In genomic region chr2:156145486-156146130, GRCm38 (mm10) we compare ENCODE assay signal across 10 mouse cellular contexts. TPM values are rescaled to one million over a fixed set of nuclear protein-coding genes. Genes with fewer than 3 reads are reported as not detected.
DNase-seq lines count a peak whose midpoint lies in the region; ATAC-seq and TF ChIP-seq lines count a peak whose summit lies in the region.
"Had no signal": no experiment of that assay in that cellular context is flagged by ENCODE, and none has a peak within 500 bp of the region (broad histone marks: within the 10 kb centered on the region; RNA-seq: fewer than 3 reads in every experiment).

No protein-coding gene starts in this region.

- peak overlapping the region; percentile 75 for H3K4me2 ChIP-seq in kidney, embryonic 14.5 days (replicated peaks; ENCODE audit: low read depth, low read length)
- peak overlapping the region; percentile 64 for H3K4me2 ChIP-seq in hindbrain, embryonic 12.5 days (replicated peaks)
- H3K4me2 ChIP-seq in midbrain, embryonic 13.5 days (replicated peaks), result peak overlapping the region; percentile 76

- peaks cover 43% of the 10 kb centered on the region for H3K36me3 ChIP-seq in kidney, embryonic 14.5 days (ENCODE audit: control insufficient read depth, insufficient read depth, low read length)
- H3K36me3 ChIP-seq in kidney, adult 2 months (ENCODE audit: control insufficient read depth, insufficient read depth, low read length), result peaks cover 16% of the 10 kb centered on the region
- peaks cover 57% of the 10 kb centered on the region for H3K36me3 ChIP-seq in embryonic facial prominence, embryonic 10.5 days (replicated peaks)
- peaks cover 36% of the 10 kb centered on the region for H3K36me3 ChIP-seq in hindbrain, embryonic 12.5 days
- H3K36me3 ChIP-seq in midbrain, embryonic 13.5 days, result peaks cover 36% of the 10 kb centered on the region

- peak overlapping the region; percentile 87 for H3K4me3 ChIP-seq in kidney, embryonic 14.5 days (ENCODE audit: low read length)
- no peak overlapping the region for H3K4me3 ChIP-seq in kidney, adult 2 months (ENCODE audit: insufficient read depth, low read depth, low read length)
- H3K4me3 ChIP-seq in embryonic facial prominence, embryonic 10.5 days, result peak overlapping the region; percentile 81; the same call in 1 of the 2 replicates
- 0 out of 2 replicates have a peak overlapping the region, but pooled peaks have one; percentile 83 for H3K4me3 ChIP-seq in hindbrain, embryonic 12.5 days
- H3K4me3 ChIP-seq in midbrain, embryonic 13.5 days (replicated peaks), result peak overlapping the region; percentile 85; the same call in 1 of the 2 replicates

- ATAC-seq in kidney, embryonic 14.5 days (ENCODE audit: low FRiP score, low TSS enrichment), result no peak
- ATAC-seq in hindbrain, embryonic 12.5 days (ENCODE audit: low FRiP score), result no peak
- ATAC-seq in midbrain, embryonic 13.5 days, result no peak

- TF ChIP-seq POLR2A in kidney, adult 2 months (IDR thresholded peaks at IDR 0.05; ENCODE audit: low read depth, low read length), result no peak

- H3K27ac ChIP-seq in kidney, embryonic 14.5 days (ENCODE audit: low read depth, low read length), result no peak overlapping the region
- H3K27ac ChIP-seq in kidney, adult 2 months (ENCODE audit: insufficient read depth, low read depth, low read length), result no peak overlapping the region
- H3K27ac ChIP-seq in embryonic facial prominence, embryonic 10.5 days (replicated peaks), result no peak overlapping the region
- H3K27ac ChIP-seq in hindbrain, embryonic 12.5 days, result no peak overlapping the region
- no peak overlapping the region for H3K27ac ChIP-seq in midbrain, embryonic 13.5 days

- H3K9ac ChIP-seq in kidney, embryonic 14.5 days (ENCODE audit: low read depth, low read length), result no peak overlapping the region
- no peak overlapping the region for H3K9ac ChIP-seq in hindbrain, embryonic 12.5 days
- no peak overlapping the region; the same call in 1 of the 2 replicates for H3K9ac ChIP-seq in midbrain, embryonic 13.5 days (replicated peaks)

- DNase-seq in kidney, adult 2 months, result no peak
- DNase-seq in embryonic facial prominence, embryonic 10.5 days (ENCODE audit: low spot score), result no peak
- no peak for DNase-seq in layer of hippocampus, postnatal 36 days
- no peak for DNase-seq in ovary, postnatal 10 days (ENCODE audit: low spot score)
- DNase-seq: cerebellum, adult 18-20 months; gastrocnemius, postnatal 25 days; thymus, postnatal 36 days had no signal

- WGBS in kidney, embryonic 14.5 days, result 58% methylated on average over 11 of the region's 11 CpGs
- 42% methylated on average over 11 of the region's 11 CpGs for WGBS in kidney, adult 2 months
- WGBS in embryonic facial prominence, embryonic 10.5 days, result 67% methylated on average over 11 of the region's 11 CpGs
- WGBS in hindbrain, embryonic 12.5 days, result 70% methylated on average over 11 of the region's 11 CpGs
- WGBS in midbrain, embryonic 13.5 days, result 63% methylated on average over 11 of the region's 11 CpGs

- H3K27me3 ChIP-seq in kidney, embryonic 14.5 days (ENCODE audit: control insufficient read depth, insufficient read depth, low read length), result no peaks in the 10 kb centered on the region
- no peaks in the 10 kb centered on the region for H3K27me3 ChIP-seq in kidney, adult 2 months (replicated peaks; ENCODE audit: control insufficient read depth, insufficient read depth, low read length)
- no peaks in the 10 kb centered on the region for H3K27me3 ChIP-seq in embryonic facial prominence, embryonic 10.5 days (replicated peaks; ENCODE audit: low read depth, poor library complexity, severe bottlenecking)
- H3K27me3 ChIP-seq in hindbrain, embryonic 12.5 days, result no peaks in the 10 kb centered on the region
- no peaks in the 10 kb centered on the region for H3K27me3 ChIP-seq in midbrain, embryonic 13.5 days

- no peak for TF ChIP-seq CTCF in kidney, adult 2 months (conservative IDR thresholded peaks at IDR 0.05; ENCODE audit: insufficient read depth, insufficient read length, low read depth, low read length)

- no peaks in the 10 kb centered on the region for H3K9me3 ChIP-seq in kidney, embryonic 14.5 days (ENCODE audit: control insufficient read depth, low read length)
- no peaks in the 10 kb centered on the region for H3K9me3 ChIP-seq in embryonic facial prominence, embryonic 10.5 days
- H3K9me3 ChIP-seq in hindbrain, embryonic 12.5 days (replicated peaks), result no peaks in the 10 kb centered on the region
- H3K9me3 ChIP-seq in midbrain, embryonic 13.5 days, result no peaks in the 10 kb centered on the region

- peaks cover 15% of the 10 kb centered on the region for H3K4me1 ChIP-seq in kidney, embryonic 14.5 days (ENCODE audit: control insufficient read depth, insufficient read depth, low read length)
- peaks cover 4% of the 10 kb centered on the region; the same call in 1 of the 2 replicates for H3K4me1 ChIP-seq in kidney, adult 2 months (ENCODE audit: control insufficient read depth, insufficient read depth, low read length)
- peaks cover 21% of the 10 kb centered on the region for H3K4me1 ChIP-seq in embryonic facial prominence, embryonic 10.5 days
- peaks cover 12% of the 10 kb centered on the region for H3K4me1 ChIP-seq in hindbrain, embryonic 12.5 days
- peaks cover 19% of the 10 kb centered on the region for H3K4me1 ChIP-seq in midbrain, embryonic 13.5 days (replicated peaks)

RNA-seq across cellular contexts. Expression of gene Nfs1, which starts 1.6 kb away (rescaled TPM):
- polyA plus RNA-seq in kidney, embryonic 14.5 days (2014; fragmentation: Nextera tagmentation; extraction: Ambion mirVana), result 40.8 and 44.6 TPM in 2 replicates
- polyA plus RNA-seq in kidney, adult 2 months (2012; rRNA removed), result 112 and 138 TPM in 2 replicates
- 37.7 and 42.1 TPM in 2 replicates for polyA plus RNA-seq in embryonic facial prominence, embryonic 10.5 days (2016; fragmentation: Nextera tagmentation; extraction: Ambion mirVana)
- 29.2 and 29.7 TPM in 2 replicates for polyA plus RNA-seq in hindbrain, embryonic 12.5 days (2016; fragmentation: Nextera tagmentation; extraction: Ambion mirVana)
- 29.5 and 29.8 TPM in 2 replicates for polyA plus RNA-seq in midbrain, embryonic 13.5 days (2015; fragmentation: Nextera tagmentation; extraction: Ambion mirVana)
- total RNA-seq in layer of hippocampus, postnatal 36 days (2021), result 10 to 100 TPM; 41.5 to 45.7 TPM

RNA-seq across cellular contexts. Expression of gene Romo1, which starts 1.8 kb away (rescaled TPM):
- polyA plus RNA-seq in kidney, embryonic 14.5 days (2014; fragmentation: Nextera tagmentation; extraction: Ambion mirVana), result 417 and 550 TPM in 2 replicates
- 396 and 507 TPM in 2 replicates for polyA plus RNA-seq in kidney, adult 2 months (2012; rRNA removed)
- polyA plus RNA-seq in embryonic facial prominence, embryonic 10.5 days (2016; fragmentation: Nextera tagmentation; extraction: Ambion mirVana), result 396 and 400 TPM in 2 replicates
- polyA plus RNA-seq in hindbrain, embryonic 12.5 days (2016; fragmentation: Nextera tagmentation; extraction: Ambion mirVana), result 363 and 435 TPM in 2 replicates
- polyA plus RNA-seq in midbrain, embryonic 13.5 days (2015; fragmentation: Nextera tagmentation; extraction: Ambion mirVana), result 434 and 435 TPM in 2 replicates
- total RNA-seq in layer of hippocampus, postnatal 36 days (2021), result 100 to 1,000 TPM; 159 to 179 TPM

RNA-seq across cellular contexts. Expression of gene Gm28036, which starts 18.7 kb away (rescaled TPM):
- polyA plus RNA-seq in kidney, embryonic 14.5 days (2014; fragmentation: Nextera tagmentation; extraction: Ambion mirVana), result 3.4 and 13.2 TPM in 2 replicates
- 1.9 and 2.6 TPM in 2 replicates for polyA plus RNA-seq in kidney, adult 2 months (2012; rRNA removed)
- 23.3 and 35.7 TPM in 2 replicates for polyA plus RNA-seq in embryonic facial prominence, embryonic 10.5 days (2016; fragmentation: Nextera tagmentation; extraction: Ambion mirVana)
- polyA plus RNA-seq in hindbrain, embryonic 12.5 days (2016; fragmentation: Nextera tagmentation; extraction: Ambion mirVana), result 20.9 and 34.5 TPM in 2 replicates
- polyA plus RNA-seq in midbrain, embryonic 13.5 days (2015; fragmentation: Nextera tagmentation; extraction: Ambion mirVana), result 23.0 and 28.4 TPM in 2 replicates
- 10 to 100 TPM; 23.6 to 23.8 TPM for total RNA-seq in layer of hippocampus, postnatal 36 days (2021)

RNA-seq across cellular contexts. Expression of gene Rbm12, which starts 33.8 kb away (rescaled TPM):
- 15.5 and 37.2 TPM in 2 replicates for polyA plus RNA-seq in kidney, embryonic 14.5 days (2014; fragmentation: Nextera tagmentation; extraction: Ambion mirVana)
- 13.2 and 14.8 TPM in 2 replicates for polyA plus RNA-seq in kidney, adult 2 months (2012; rRNA removed)
- polyA plus RNA-seq in embryonic facial prominence, embryonic 10.5 days (2016; fragmentation: Nextera tagmentation; extraction: Ambion mirVana), result 50.8 and 52.6 TPM in 2 replicates
- 38.9 and 39.9 TPM in 2 replicates for polyA plus RNA-seq in hindbrain, embryonic 12.5 days (2016; fragmentation: Nextera tagmentation; extraction: Ambion mirVana)
- polyA plus RNA-seq in midbrain, embryonic 13.5 days (2015; fragmentation: Nextera tagmentation; extraction: Ambion mirVana), result 33.3 and 33.9 TPM in 2 replicates
- total RNA-seq in layer of hippocampus, postnatal 36 days (2021), result 10 to 100 TPM; 23.3 to 30.5 TPM

RNA-seq across cellular contexts. Expression of gene Cpne1, which starts 33.8 kb away (rescaled TPM):
- polyA plus RNA-seq in kidney, embryonic 14.5 days (2014; fragmentation: Nextera tagmentation; extraction: Ambion mirVana), result 39.6 and 57.5 TPM in 2 replicates
- polyA plus RNA-seq in kidney, adult 2 months (2012; rRNA removed), result 57.2 and 72.4 TPM in 2 replicates
- polyA plus RNA-seq in embryonic facial prominence, embryonic 10.5 days (2016; fragmentation: Nextera tagmentation; extraction: Ambion mirVana), result 75.6 and 79.6 TPM in 2 replicates
- 48.4 and 52.2 TPM in 2 replicates for polyA plus RNA-seq in hindbrain, embryonic 12.5 days (2016; fragmentation: Nextera tagmentation; extraction: Ambion mirVana)
- polyA plus RNA-seq in midbrain, embryonic 13.5 days (2015; fragmentation: Nextera tagmentation; extraction: Ambion mirVana), result 34.2 and 36.4 TPM in 2 replicates
- 10 to 100 TPM; 25.0 to 26.6 TPM for total RNA-seq in layer of hippocampus, postnatal 36 days (2021)
